In genomic region chr1:71988086-71988485, GRCm38 (mm10) we compare ENCODE assay signal across 14 mouse cellular contexts.
"Had no signal": no experiment of that assay in that cellular context is flagged by ENCODE, and none has a peak within 500 bp of the region (broad histone marks: within the 10 kb centered on the region; RNA-seq: fewer than 3 reads in every experiment).

No protein-coding gene starts in this region.

- DNase-seq: lung, adult 18-20 months; lung, embryonic 14.5 days; lung, postnatal 10 days; lung, postnatal 4 days; midbrain, embryonic 14.5 days; retina, postnatal 1 day; right cerebral cortex, adult 18-20 months; right cerebral cortex, postnatal 25 days; right cerebral cortex, postnatal 4 days; spleen, adult 18-20 months; thymus, adult 18-20 months; thymus, postnatal 14 days; thymus, postnatal 36 days had no signal

- ATAC-seq: midbrain, embryonic 16.5 days had no signal
